Mouse (Mus musculus): ENCODE data around the gene Slc46a2. TPM values are rescaled to one million over a fixed set of nuclear protein-coding genes. Genes with fewer than 3 reads are reported as not detected.

Slc46a2 gene
- polyA plus RNA-seq (2015; fragmentation: Nextera tagmentation; extraction: Ambion mirVana): 0.14 and 0.22 TPM in 2 replicates

DNA sequence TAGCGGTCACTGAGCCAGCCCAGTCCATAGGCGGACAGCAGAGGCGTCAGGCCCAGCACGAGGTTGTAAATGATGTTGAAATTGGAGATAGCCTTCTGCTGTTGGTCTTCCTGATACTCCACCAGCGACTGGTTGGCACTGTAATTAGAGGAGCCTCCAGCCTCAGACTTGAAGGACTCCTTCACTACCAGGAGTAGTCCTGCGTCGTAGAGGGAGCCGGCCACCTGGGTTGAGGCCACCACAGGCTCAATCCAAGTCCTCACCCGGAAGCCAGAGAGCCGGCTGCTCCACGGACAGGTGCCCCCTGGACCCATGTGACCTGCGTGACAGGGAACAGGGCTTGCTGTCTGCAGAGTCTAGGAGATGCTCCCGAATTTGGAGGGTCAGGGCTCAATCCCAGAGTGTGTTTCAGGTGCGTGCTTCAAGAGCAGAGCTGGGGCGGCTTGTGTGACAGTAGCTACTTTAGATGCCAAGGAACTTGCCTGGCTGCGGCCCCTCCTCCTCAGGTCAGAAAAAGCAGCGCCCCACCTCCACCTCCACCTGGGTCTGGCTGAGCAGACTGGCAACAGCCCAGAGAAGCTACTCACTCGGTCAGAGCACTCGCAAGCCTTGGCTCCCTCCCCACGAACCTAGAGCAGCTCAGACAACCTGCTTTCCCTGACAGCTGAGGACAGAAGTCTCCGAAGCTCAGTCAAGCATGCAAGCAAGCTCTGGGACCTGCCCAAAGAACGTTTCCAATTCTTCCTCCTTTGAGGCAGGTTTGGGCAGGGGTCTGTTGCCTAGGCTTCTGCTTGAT, at the start of gene Slc46a2:
Gene Slc46a2, minus strand, starts transcription at position 449 of the 796 bp plus-strand sequence.
- Histone ChIP-seq H3K4me3 (replicated peaks; ENCODE audit: low read length) (no peak within 1 kb of the TSS), H3K36me3 (ENCODE audit: control insufficient read depth, insufficient read depth, low read length) (no peaks in the 10 kb centered on the region), H3K4me1 (ENCODE audit: control insufficient read depth, insufficient read depth, low read length) (no peaks in the 10 kb centered on the region), H3K4me2 (ENCODE audit: low read depth, low read length) (peak within 1 kb of the TSS; percentile 7; the same call in 1 of the 2 replicates), H3K9ac (ENCODE audit: low read length) (no peak within 1 kb of the TSS), H3K27me3 (ENCODE audit: control insufficient read depth, insufficient read depth, low read length) (0 out of 2 replicates have a peak, but pooled peaks cover 4% of the 10 kb centered on the region), H3K27ac (ENCODE audit: low read length) (no peak within 1 kb of the TSS), H3K9me3 (replicated peaks; ENCODE audit: control insufficient read depth, low read length) (no peaks in the 10 kb centered on the region)
- no peak for ATAC-seq (ENCODE audit: insufficient read depth, low FRiP score)
- WGBS: 17% methylated on average over 22 of the region's 22 CpGs

DNA sequence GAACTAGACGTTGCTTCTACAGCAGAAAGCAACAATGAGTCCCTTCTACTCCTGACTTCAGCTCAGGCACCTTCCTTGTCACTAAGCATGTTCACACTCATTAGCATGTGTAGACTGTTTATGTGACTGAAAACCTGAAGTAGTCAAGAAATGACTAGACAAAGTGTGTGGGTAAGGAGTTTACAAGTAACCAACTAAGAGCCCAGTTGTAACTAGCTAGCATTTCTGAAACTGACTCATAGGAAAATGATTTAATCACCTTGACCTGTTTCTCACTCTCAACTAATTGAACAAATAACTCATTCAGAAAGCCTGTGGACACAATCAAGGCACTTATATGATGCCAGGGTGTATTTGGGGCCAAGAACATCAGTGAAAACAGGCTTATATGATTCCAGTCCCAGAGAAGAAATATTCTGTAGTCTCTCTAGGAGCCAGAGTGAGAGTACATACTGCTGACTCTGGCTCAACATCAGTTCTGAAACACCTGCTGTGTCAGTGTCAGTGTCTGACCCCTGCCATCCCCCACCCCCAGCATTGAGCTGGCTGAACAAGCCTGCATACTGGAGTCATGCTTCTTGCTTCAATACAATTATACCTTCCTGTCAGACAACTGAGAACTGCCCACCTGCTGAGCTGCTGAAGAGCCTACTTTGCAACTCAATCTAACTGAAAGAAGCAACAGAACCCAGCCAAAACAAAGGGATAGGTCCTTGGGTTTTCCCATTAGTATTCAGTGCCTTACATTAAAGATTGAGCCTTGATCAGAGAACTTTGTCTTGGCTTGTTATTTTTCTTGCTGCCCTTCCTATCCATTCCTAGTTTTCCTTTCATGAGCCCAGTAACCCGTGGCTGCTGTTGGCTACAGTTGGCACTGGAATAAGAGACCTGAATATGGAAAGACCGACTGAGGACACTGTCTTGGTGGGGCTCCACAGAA, 48.8 kb upstream of the Slc46a2 start, which contains the start of gene Mup6:
Gene Mup6, plus strand, starts transcription at position 890 of the 940 bp plus-strand sequence.
- no peak within 1 kb of the TSS for H3K9ac ChIP-seq (ENCODE audit: low read length)
- no peak for ATAC-seq (ENCODE audit: insufficient read depth, low FRiP score)
- WGBS: 48% methylated on average over 3 of the region's 3 CpGs

DNA sequence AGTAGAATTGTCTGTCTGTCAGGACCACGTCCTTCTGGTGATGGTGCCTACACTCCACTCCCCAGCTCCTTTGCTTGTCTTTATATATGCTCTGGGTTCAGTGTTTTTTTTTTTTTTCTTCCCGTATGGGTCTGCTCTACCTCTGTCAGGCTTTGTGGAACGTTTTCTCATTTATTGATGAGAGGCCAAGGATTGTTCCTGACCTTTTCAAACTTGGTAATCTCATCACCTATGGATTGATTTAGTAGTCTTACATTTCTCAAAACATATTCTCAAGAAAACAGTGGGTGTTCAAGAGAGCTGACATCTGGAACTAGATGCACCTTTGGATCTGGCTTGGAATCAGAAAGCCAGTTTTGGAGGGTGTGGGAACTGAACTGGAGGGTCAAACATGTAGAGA, 45.8 kb upstream of the Slc46a2 start, which contains the start of gene Mup4:
Gene Mup4, minus strand, starts transcription at position 101 of the 400 bp plus-strand sequence.
- Histone ChIP-seq H3K4me2 (ENCODE audit: low read depth, low read length) (no peak within 1 kb of the TSS), H3K9me3 (replicated peaks; ENCODE audit: control insufficient read depth, low read length) (no peaks in the 10 kb centered on the region), H3K9ac (ENCODE audit: low read length) (no peak within 1 kb of the TSS), H3K27ac (ENCODE audit: low read length) (no peak within 1 kb of the TSS), H3K27me3 (ENCODE audit: control insufficient read depth, insufficient read depth, low read length) (no peaks in the 10 kb centered on the region), H3K4me3 (replicated peaks; ENCODE audit: low read length) (no peak within 1 kb of the TSS), H3K36me3 (ENCODE audit: control insufficient read depth, insufficient read depth, low read length) (no peaks in the 10 kb centered on the region), H3K4me1 (ENCODE audit: control insufficient read depth, insufficient read depth, low read length) (no peaks in the 10 kb centered on the region)
- ATAC-seq (ENCODE audit: insufficient read depth, low FRiP score): no peak
- 73% methylated on average over 3 of the region's 3 CpGs for WGBS

More for the DNA sequence above, 48.8 kb upstream of the Slc46a2 start, which contains the start of gene Mup6:
- Histone ChIP-seq H3K4me3 (replicated peaks; ENCODE audit: low read length) (no peak within 1 kb of the TSS), H3K36me3 (ENCODE audit: control insufficient read depth, insufficient read depth, low read length) (no peaks in the 10 kb centered on the region), H3K4me1 (ENCODE audit: control insufficient read depth, insufficient read depth, low read length) (no peaks in the 10 kb centered on the region), H3K27me3 (ENCODE audit: control insufficient read depth, insufficient read depth, low read length) (no peaks in the 10 kb centered on the region), H3K9me3 (replicated peaks; ENCODE audit: control insufficient read depth, low read length) (no peaks in the 10 kb centered on the region), H3K27ac (ENCODE audit: low read length) (no peak within 1 kb of the TSS), H3K4me2 (ENCODE audit: low read depth, low read length) (no peak within 1 kb of the TSS)

DNA sequence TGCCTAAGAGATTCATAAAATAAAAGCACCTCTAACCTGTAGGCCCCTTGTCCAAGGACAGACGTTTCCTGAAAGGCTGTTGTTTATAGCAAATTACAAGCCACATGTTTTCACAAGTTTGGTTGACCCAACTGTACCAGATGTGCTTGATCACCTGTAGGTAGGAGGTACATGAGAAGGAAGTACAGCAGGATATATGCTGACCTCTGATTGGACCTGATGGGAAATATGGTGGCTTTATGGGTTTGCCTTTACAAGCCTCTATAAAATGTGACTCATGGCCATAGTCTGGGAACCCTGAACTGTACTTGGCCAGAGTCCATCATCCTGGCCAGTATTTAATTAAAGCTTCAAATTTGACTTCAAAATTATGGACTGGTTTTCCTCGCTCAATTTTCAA, 22.7 kb upstream of the Slc46a2 start:
- H3K4me2 ChIP-seq (ENCODE audit: low read depth, low read length): no peak overlapping the region
- WGBS: 62% methylated on average over 2 of the region's 2 CpGs
- H3K36me3 ChIP-seq (ENCODE audit: control insufficient read depth, insufficient read depth, low read length): no peaks in the 10 kb centered on the region
- ATAC-seq (ENCODE audit: insufficient read depth, low FRiP score): no peak
- no peak overlapping the region for H3K27ac ChIP-seq (ENCODE audit: low read length)
- no peaks in the 10 kb centered on the region for H3K4me1 ChIP-seq (ENCODE audit: control insufficient read depth, insufficient read depth, low read length)
- no peaks in the 10 kb centered on the region for H3K27me3 ChIP-seq (ENCODE audit: control insufficient read depth, insufficient read depth, low read length)
- H3K9ac ChIP-seq (ENCODE audit: low read length): no peak overlapping the region
- H3K9me3 ChIP-seq (replicated peaks; ENCODE audit: control insufficient read depth, low read length): no peaks in the 10 kb centered on the region
- H3K4me3 ChIP-seq (replicated peaks; ENCODE audit: low read length): no peak overlapping the region

DNA sequence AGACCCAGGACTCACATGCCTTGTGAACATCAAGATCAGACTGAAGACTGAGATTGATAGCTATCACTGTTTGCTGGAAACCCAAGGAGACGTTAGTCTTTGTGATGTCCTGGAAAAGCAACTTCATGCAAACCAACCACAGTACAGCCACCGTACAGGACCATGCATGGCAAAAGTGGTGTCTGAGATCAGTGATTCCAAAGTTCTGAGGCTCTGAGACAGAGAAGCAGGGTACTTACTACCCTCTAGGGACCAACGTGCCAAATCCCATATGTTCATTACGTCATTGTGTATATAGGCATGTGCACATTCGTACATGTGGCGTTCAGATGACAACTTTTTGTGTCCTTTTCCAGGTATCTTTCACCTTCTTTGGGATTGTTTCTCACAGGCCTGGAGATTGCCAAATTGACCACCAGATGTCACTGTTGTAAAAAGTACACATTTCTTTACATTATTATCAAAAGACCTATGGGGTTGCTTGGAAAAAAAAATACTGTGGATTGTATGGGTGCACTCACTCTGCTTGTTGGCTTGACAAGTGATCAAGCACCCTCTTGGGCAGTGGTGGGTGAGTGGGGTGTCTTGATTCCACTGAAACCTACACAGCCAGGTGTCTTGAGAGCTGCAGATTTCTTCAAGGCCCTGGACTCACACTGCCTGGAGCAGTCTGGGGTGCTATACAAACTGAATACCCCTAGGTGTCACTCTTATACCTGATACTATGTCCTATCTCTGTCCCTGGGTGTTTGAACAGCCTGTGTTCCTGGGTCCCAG, 17.8 kb upstream of the Slc46a2 start:
- Histone ChIP-seq H3K4me3 (replicated peaks; ENCODE audit: low read length) (no peak overlapping the region), H3K9ac (ENCODE audit: low read length) (no peak overlapping the region), H3K9me3 (replicated peaks; ENCODE audit: control insufficient read depth, low read length) (no peaks in the 10 kb centered on the region), H3K27me3 (ENCODE audit: control insufficient read depth, insufficient read depth, low read length) (no peaks in the 10 kb centered on the region), H3K36me3 (ENCODE audit: control insufficient read depth, insufficient read depth, low read length) (no peaks in the 10 kb centered on the region), H3K27ac (ENCODE audit: low read length) (no peak overlapping the region), H3K4me1 (ENCODE audit: control insufficient read depth, insufficient read depth, low read length) (no peaks in the 10 kb centered on the region), H3K4me2 (ENCODE audit: low read depth, low read length) (no peak overlapping the region)
- 53% methylated on average over 6 of the region's 6 CpGs for WGBS
- 0 out of 2 replicates have a peak, but pooled peaks have one; percentile 51 for ATAC-seq (ENCODE audit: insufficient read depth, low FRiP score)

DNA sequence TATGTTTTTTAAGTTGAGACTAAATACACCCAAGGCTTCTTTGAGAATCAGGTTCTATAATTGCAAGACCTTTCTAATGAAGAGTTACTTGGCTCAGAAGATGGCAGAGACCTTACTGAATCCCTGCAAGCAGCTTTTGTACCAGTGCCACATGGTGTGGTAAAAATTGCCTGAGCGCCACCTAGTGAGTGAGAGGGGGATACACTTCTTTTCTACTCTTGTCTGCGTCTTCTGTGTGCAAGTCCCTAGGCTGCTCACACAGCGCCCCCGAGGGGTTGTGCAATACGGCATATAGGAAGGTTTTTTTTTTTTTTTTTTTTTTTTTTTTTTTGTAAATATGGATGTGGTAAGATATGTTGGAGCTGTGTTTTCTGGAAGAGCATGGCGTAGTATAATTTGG, 13.5 kb upstream of the Slc46a2 start:
- Histone ChIP-seq H3K36me3 (ENCODE audit: control insufficient read depth, insufficient read depth, low read length) (no peaks in the 10 kb centered on the region), H3K27me3 (ENCODE audit: control insufficient read depth, insufficient read depth, low read length) (no peaks in the 10 kb centered on the region), H3K27ac (ENCODE audit: low read length) (no peak overlapping the region), H3K4me1 (ENCODE audit: control insufficient read depth, insufficient read depth, low read length) (no peaks in the 10 kb centered on the region), H3K9me3 (replicated peaks; ENCODE audit: control insufficient read depth, low read length) (no peaks in the 10 kb centered on the region), H3K4me3 (replicated peaks; ENCODE audit: low read length) (no peak overlapping the region), H3K4me2 (ENCODE audit: low read depth, low read length) (no peak overlapping the region), H3K9ac (ENCODE audit: low read length) (no peak overlapping the region)
- peak; percentile 56; the same call in 1 of the 2 replicates for ATAC-seq (ENCODE audit: insufficient read depth, low FRiP score)
- WGBS: 22% methylated on average over 6 of the region's 6 CpGs

DNA sequence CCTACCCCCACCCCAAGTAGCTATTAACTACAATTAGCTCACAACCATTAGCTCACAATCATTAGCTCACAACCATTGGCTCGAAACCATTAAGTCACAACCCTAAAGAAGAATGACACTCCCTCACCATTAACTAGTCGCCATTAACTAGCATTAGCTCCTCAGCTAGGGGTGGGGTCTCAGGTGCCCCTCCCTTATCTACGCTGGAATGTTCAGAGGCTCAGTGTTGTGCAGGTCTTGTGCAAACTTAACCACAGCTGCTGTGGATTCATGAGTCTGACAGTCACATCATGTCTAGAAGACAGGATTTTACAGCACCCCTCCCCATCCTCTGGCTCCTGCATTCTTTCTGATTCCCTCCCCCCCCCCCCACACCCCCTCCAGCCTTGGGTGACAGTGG, 12.8 kb upstream of the Slc46a2 start:
- H3K27ac ChIP-seq (ENCODE audit: low read length): no peak overlapping the region
- H3K4me3 ChIP-seq (replicated peaks; ENCODE audit: low read length): no peak overlapping the region
- H3K9ac ChIP-seq (ENCODE audit: low read length): no peak overlapping the region
- H3K27me3 ChIP-seq (ENCODE audit: control insufficient read depth, insufficient read depth, low read length): no peaks in the 10 kb centered on the region
- H3K9me3 ChIP-seq (replicated peaks; ENCODE audit: control insufficient read depth, low read length): no peaks in the 10 kb centered on the region
- 77% methylated on average over 3 of the region's 3 CpGs for WGBS
- ATAC-seq (ENCODE audit: insufficient read depth, low FRiP score): no peak
- H3K4me2 ChIP-seq (ENCODE audit: low read depth, low read length): no peak overlapping the region
- no peaks in the 10 kb centered on the region for H3K36me3 ChIP-seq (ENCODE audit: control insufficient read depth, insufficient read depth, low read length)
- H3K4me1 ChIP-seq (ENCODE audit: control insufficient read depth, insufficient read depth, low read length): no peaks in the 10 kb centered on the region

DNA sequence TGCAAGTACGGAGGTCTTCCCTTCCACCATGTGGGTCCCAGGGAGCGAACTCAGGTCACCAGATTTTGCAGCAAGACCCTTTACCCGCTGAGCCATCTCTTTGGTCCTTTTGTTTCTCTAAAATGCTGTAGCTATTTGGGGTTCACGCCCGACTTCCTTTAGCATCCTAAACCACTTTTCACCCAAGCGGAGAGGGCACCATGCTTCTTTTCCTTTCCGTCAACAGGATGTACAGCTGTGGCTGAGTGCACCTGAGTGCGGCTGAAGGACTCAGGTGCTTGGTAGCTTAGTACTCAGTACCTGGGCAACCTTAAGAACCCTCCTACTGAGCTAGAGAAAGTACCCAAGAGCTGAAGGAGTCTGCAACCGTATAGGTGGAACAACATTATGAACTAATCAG, 10.2 kb upstream of the Slc46a2 start:
- WGBS: 87% methylated on average over 9 of the region's 9 CpGs
- no peaks in the 10 kb centered on the region for H3K4me1 ChIP-seq (ENCODE audit: control insufficient read depth, insufficient read depth, low read length)
- H3K9ac ChIP-seq (ENCODE audit: low read length): no peak overlapping the region
- ATAC-seq (ENCODE audit: insufficient read depth, low FRiP score): no peak
- no peak overlapping the region for H3K4me3 ChIP-seq (replicated peaks; ENCODE audit: low read length)
- no peaks in the 10 kb centered on the region for H3K27me3 ChIP-seq (ENCODE audit: control insufficient read depth, insufficient read depth, low read length)
- H3K27ac ChIP-seq (ENCODE audit: low read length): no peak overlapping the region
- H3K36me3 ChIP-seq (ENCODE audit: control insufficient read depth, insufficient read depth, low read length): no peaks in the 10 kb centered on the region
- H3K9me3 ChIP-seq (replicated peaks; ENCODE audit: control insufficient read depth, low read length): no peaks in the 10 kb centered on the region
- H3K4me2 ChIP-seq (ENCODE audit: low read depth, low read length): no peak overlapping the region
